Mouse (Mus musculus): Measurements from ENCODE around the gene Alpk1.

DNA sequence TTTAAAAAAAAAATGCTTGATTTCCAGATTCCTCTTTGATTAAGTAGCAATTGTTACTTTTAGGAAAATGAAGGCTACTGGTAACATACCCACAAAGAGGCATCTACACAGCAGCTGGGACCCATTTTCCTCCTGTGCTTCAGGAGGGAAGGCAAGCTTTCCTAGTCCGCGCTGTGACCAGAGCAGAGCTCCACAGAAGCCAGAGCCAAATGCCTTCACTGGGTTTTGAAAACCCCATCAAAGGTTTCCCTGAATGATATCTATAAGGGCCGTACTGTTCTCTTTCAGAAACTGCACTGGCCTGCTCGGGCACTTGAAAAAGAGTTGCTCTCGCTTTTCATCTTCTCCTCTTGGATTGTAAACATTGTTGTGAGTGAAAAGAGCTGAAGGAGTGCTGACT is 60.7 kb downstream of the Alpk1 start:
- TF ChIP-seq CTCF (IDR thresholded peaks at IDR 0.05; ENCODE audit: insufficient read depth, low read depth, low read length): no peak
- TF ChIP-seq POLR2A (IDR thresholded peaks at IDR 0.05; ENCODE audit: insufficient read depth, low read depth, low read length): no peak

Data from olfactory bulb, adult 2 months (tissue).